Mouse (Mus musculus) thymus, adult 2 months (tissue): ENCODE data around the gene Rab8a. TPM values are rescaled to one million over a fixed set of nuclear protein-coding genes. Genes with fewer than 3 reads are reported as not detected.

Source experiments
- DNase-seq: peaks from one replicate; pipeline ENCODE4 v3.0.0; 2021
- H3K27ac ChIP-seq: fragments of 200-500 bp; 2 replicates; pipeline ENCODE4 v1.5.1; 2012; ENCODE audit warnings: low read length, control low read depth; ENCODE audit not compliant: control insufficient read depth, insufficient read depth
- H3K27me3 ChIP-seq: fragments of 200-500 bp; 2 replicates; pipeline ENCODE4 v1.6.1; 2012; ENCODE audit warnings: mild to moderate bottlenecking, low read length, moderate library complexity, mixed read lengths; ENCODE audit not compliant: control insufficient read depth, insufficient read depth
- H3K36me3 ChIP-seq: fragments of 200-500 bp; 2 replicates; pipeline ENCODE4 v1.6.1; 2012; ENCODE audit warnings: mild to moderate bottlenecking, low read length, moderate library complexity; ENCODE audit not compliant: control insufficient read depth, insufficient read depth
- H3K4me1 ChIP-seq: fragments of 200-500 bp; replicated peaks from 2 replicates; pipeline ENCODE4 v1.6.1; 2012; ENCODE audit warnings: low read length; ENCODE audit not compliant: control insufficient read depth, insufficient read depth
- H3K4me3 ChIP-seq: fragments of 200-500 bp; 2 replicates; pipeline ENCODE4 v1.5.1; 2012; ENCODE audit warnings: mild to moderate bottlenecking, low read length, control low read depth, moderate library complexity; ENCODE audit not compliant: control insufficient read depth, insufficient read depth
- CTCF ChIP-seq: fragments of 200-500 bp; IDR thresholded peaks from 2 replicates; pipeline ENCODE4 v1.5.1; 2012; ENCODE audit warnings: mild to moderate bottlenecking, control low read depth, low read length, moderate library complexity, borderline replicate concordance; ENCODE audit not compliant: control insufficient read depth, poor library complexity, insufficient read depth; ENCODE audit errors: extremely low read depth
- POLR2A ChIP-seq: fragments of 200-500 bp; IDR thresholded peaks from 2 replicates; pipeline ENCODE4 v1.6.1; 2012; ENCODE audit warnings: mild to moderate bottlenecking, low read length, control low read depth, moderate library complexity; ENCODE audit not compliant: control insufficient read depth, poor library complexity, insufficient read depth; ENCODE audit errors: extremely low read depth
- whole genome bisulfite sequencing: fragments of 180-500 bp; shearing (Covaris S2); methylation state at CpG from one replicate; pipeline ENCODE4 v1.1.7; 2018; 5-methylcytosine and 5-hydroxymethylcytosine counted together
- polyA plus RNA-seq: library from polyadenylated mRNA; depleted of rRNA; stranded (reverse); fragments of >200 nt; gene quantifications from 2 replicates; pipeline ENCODE4 v1.2.3, GENCODE M21; 2012

The Rab8a gene
- polyA plus RNA-seq, 1 experiment, result 95.8 TPM

DNA sequence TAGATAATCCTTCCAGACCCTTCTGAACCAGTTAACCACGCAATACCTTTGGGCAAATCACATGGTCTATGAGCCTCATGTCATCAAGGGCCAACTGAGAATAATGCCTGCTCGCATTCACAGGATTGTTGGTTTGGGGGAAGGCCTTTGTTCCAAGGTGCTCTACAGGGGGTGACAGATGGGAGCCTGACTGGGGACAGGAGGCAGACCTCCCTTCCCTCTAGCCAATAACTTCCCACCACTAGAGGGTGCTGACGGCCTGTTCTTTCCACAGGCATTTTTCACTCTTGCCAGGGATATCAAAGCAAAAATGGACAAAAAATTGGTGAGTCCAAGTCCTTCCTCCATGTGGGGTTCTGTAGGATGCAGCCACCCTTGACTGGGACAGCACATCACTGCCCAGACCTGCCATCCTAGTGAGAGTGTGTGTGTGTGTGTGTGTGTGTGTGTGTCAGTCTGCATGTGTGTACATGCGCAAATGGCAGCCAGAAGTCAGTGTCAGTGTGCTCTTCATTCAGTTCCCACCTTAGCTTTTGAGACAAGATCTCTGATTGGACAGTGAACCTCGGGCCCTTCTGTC, 16.4 kb downstream of the Rab8a start:
- H3K27me3 ChIP-seq, result no peaks in the 10 kb centered on the region
- H3K36me3 ChIP-seq, result peaks cover 97% of the 10 kb centered on the region
- WGBS, result 73% methylated on average over 5 of the region's 5 CpGs
- no peaks in the 10 kb centered on the region for H3K4me1 ChIP-seq
- peak; percentile 74 for DNase-seq
- TF ChIP-seq POLR2A (no peak), CTCF (peak; percentile 55; the same call in 1 of the 2 replicates)
- no peak overlapping the region for H3K27ac ChIP-seq
- H3K4me3 ChIP-seq, result no peak overlapping the region

DNA sequence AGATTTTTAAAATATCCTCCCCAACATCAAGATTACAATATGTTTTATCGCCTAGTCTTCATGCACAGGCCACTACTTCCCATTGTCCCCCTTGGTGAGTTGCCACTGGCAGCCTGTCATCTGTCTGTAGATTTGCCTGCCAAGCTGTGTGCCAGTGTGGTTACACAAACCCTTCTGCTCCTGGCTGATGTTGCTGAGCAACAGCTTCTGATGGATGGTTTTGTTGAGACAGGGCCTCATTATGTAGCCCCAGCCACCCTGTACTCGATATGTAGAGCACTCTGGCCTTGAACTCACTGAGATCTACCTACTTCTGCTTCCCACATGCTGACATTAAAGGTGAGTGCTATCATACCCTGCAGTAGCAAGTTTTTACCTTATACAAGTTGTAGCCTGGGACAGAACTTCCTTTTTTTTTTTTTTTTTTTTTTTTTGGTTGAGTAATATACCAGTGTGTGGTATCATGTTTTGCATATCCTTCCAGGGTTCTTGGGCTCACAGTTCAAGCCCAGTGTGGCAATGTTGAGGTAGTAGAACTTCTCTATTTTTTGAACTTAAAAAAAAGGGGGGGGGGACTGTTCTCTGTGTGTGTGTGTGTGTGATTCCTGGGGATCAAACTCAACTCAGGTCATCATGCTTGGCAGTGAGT, 22.7 kb downstream of the Rab8a start:
- DNase-seq, result no peak
- WGBS, result 59% methylated on average over 2 of the region's 2 CpGs
- H3K27ac ChIP-seq, result no peak overlapping the region; the same call in 1 of the 2 replicates
- TF ChIP-seq CTCF (no peak), POLR2A (no peak)
- no peaks in the 10 kb centered on the region for H3K4me1 ChIP-seq
- H3K27me3 ChIP-seq, result no peaks in the 10 kb centered on the region
- H3K4me3 ChIP-seq, result no peak overlapping the region
- peaks cover 37% of the 10 kb centered on the region for H3K36me3 ChIP-seq

DNA sequence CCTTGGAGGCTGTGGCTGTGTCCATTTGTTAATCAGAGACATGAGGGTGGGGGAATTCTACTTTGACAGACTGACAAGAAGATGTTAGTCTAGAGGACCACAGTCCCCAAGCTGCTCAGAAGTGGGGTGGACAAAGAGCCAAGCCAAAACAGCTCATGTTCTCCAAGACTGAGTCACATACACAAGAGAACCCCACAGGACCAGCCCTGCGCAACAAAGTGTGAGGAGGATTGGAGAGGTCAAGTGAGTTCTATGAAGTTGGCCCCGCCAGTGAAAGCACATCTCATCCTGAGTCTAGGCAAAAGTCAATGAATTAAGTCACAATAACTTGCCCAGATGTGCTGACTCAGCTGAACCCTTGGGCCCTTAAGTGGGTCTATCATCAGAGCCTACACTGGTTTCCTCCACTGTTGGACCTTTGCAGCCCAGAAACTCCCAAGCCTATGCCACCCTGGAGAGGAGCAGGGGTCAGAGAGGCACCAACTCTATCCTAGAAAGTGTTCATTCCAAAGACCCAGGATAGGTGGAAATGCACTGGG, 26.9 kb downstream of the Rab8a start:
- DNase-seq, result no peak

DNA sequence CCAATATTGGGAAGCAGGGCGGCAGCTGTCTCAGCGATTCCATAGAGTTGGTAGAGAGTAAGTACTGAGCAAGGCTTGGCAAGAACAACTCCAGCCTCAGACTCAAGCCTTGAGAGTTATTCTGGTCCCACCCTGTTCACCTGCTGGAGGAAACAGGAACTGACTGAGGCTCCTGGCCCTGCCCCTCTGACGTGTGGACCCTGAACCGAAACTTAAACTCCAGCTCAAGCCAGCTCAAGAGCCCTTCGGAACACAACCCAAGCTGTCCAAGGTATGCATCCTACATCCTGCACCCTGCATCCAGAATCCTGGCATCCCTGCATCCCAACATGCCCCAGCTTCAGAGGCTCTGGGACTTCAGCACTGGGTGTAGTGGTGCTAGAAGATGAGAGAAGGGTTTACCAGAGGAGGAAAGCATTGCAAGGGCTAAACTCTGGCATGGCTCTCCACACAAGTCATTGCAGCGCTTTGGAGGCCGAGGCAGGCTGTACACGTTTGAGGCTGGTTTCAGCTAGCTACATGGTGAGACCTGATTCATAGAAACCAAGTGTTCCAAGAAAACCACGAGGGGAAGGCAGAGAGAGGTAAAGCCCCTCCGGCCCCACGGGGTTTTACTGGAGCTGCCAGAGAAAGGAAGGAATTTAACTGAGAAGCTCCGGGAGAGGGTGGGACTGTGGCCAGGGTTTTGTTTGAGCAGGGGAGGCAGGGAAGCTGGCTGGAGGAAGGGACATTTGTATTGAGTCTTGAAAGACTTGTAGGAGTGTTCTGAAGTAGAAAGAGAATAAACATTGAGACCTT, 28.6 kb downstream of the Rab8a start, which contains the start of gene Hsh2d:
TSS of gene Hsh2d (plus strand) at position 222 of the 798 bp plus-strand sequence.
- Histone ChIP-seq H3K4me1 (peaks cover 9% of the 10 kb centered on the region), H3K27ac (peak within 1 kb of the TSS; percentile 83), H3K36me3 (no peaks in the 10 kb centered on the region), H3K4me3 (peak within 1 kb of the TSS; percentile 92), H3K27me3 (no peaks in the 10 kb centered on the region)
- WGBS, result 12% methylated on average over 12 of the region's 12 CpGs
- TF ChIP-seq POLR2A (0 out of 2 replicates have a peak, but pooled peaks have one; percentile 34), CTCF (peak; percentile 66; the same call in 1 of the 2 replicates)
- peak; percentile 77 for DNase-seq

More for the DNA sequence above, 26.9 kb downstream of the Rab8a start:
- Histone ChIP-seq H3K27me3 (no peaks in the 10 kb centered on the region), H3K27ac (no peak overlapping the region), H3K4me1 (peaks cover 9% of the 10 kb centered on the region), H3K4me3 (no peak overlapping the region), H3K36me3 (no peaks in the 10 kb centered on the region)
- 96% methylated on average over 2 of the region's 2 CpGs for WGBS
- no peak for TF ChIP-seq POLR2A
- no peak for TF ChIP-seq CTCF

DNA sequence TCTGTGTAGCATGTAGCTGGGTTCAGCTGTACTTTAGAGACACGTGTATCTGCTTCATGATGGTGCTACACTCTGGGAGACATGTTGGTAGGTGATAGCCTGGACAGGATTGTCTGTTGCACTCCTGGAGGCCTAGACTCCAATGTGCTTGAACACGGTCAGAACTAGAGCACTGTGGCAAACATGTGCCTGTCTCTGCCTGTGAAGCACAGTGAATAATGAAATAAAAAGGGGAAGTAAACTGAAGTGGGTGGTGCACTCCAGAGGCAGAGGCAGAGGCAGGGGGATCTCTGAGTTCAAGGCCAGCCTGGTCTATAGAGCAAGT, 29.2 kb downstream of the Rab8a start:
- Histone ChIP-seq H3K4me1 (peaks cover 9% of the 10 kb centered on the region), H3K27me3 (no peaks in the 10 kb centered on the region), H3K27ac (peak overlapping the region; percentile 83), H3K36me3 (no peaks in the 10 kb centered on the region), H3K4me3 (peak overlapping the region; percentile 92; the same call in 1 of the 2 replicates)
- TF ChIP-seq POLR2A, result no peak
- TF ChIP-seq CTCF, result no peak
- WGBS, result 17% methylated on average over 2 of the region's 2 CpGs
- no peak for DNase-seq

DNA sequence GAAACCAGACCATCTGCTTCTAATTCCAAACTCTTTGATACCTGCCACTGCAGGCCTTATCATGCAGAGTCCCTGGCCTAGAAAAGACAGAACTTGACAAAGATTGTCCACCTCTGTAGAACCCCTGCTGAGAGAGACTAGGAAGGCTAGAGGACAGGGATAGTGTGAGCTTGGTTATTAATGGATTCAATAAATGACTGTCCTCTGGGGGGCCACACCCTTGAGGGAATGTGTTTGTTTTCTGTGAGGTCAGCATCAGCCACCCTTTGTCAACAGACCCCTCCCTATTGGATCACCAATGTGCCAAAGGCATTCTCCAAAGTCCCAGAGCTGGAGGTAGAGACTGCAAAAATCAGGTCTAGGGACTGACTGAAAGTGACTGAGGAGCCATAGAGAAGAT, 31.1 kb downstream of the Rab8a start:
- TF ChIP-seq CTCF (no peak), POLR2A (no peak)

More for the DNA sequence above, 31.1 kb downstream of the Rab8a start:
- no peaks in the 10 kb centered on the region for H3K27me3 ChIP-seq
- H3K36me3 ChIP-seq, result no peaks in the 10 kb centered on the region
- DNase-seq, result no peak
- no peak overlapping the region for H3K4me3 ChIP-seq
- peaks cover 9% of the 10 kb centered on the region for H3K4me1 ChIP-seq
- H3K27ac ChIP-seq, result no peak overlapping the region
